Mouse (Mus musculus) T-cell, adult 66 days (primary cell): ENCODE results near the gene Nppb. TPM values are rescaled to one million over a fixed set of nuclear protein-coding genes. Genes with fewer than 3 reads are reported as not detected.

Experiments
- total RNA-seq, 2 experiments: library from RNA; stranded (reverse); gene quantifications; 3 replicates in 1 of 2; 4 replicates in 1 of 2; pipeline ENCODE4 v1.2.4; 2023

Nppb gene
- total RNA-seq = not detected

GRCm38 (mm10) chr4:147985205-147986132 is at the start of gene Nppb:
Nppb (plus strand) TSS chr4:147985788.

GRCm38 (mm10) chr4:147936331-147936954 is 49.1 kb upstream of the Nppb start, which contains the start of gene Plod1:
Plod1 (minus strand) TSS chr4:147936767.

GRCm38 (mm10) chr4:147940576-147941044 is 45.0 kb upstream of the Nppb start, which contains the start of gene 2510039O18Rik:
2510039O18Rik (plus strand) TSS chr4:147940895.

GRCm38 (mm10) chr4:148000202-148000772 is 14.7 kb downstream of the Nppb start, which contains the start of gene Nppa:
Nppa (plus strand) TSS chr4:148000722.

Other genes with a start within 250 kb of the Nppb start
- gene Zfp984, start 176.0 kb upstream of the Nppb start, total RNA-seq = 10 to 100 TPM; 12.5 to 13.3 TPM
- 10 to 100 TPM in 1 of 2 experiments, 1 to 10 TPM in 1; 6.8 to 12.3 TPM for gene Zfp933, start 137.4 kb upstream of the Nppb start, total RNA-seq
- 10 to 100 TPM; 38.3 to 39.7 TPM for gene Miip, start 117.0 kb upstream of the Nppb start, total RNA-seq
- 10 to 100 TPM; 17.8 to 20.8 TPM for gene Fv1, start 116.8 kb upstream of the Nppb start, total RNA-seq
- 10 to 100 TPM; 44.6 to 51.9 TPM for gene Mfn2, start 81.1 kb upstream of the Nppb start, total RNA-seq
- 10 to 100 TPM; 10.2 to 17.5 TPM for gene Plod1, start 49.0 kb upstream of the Nppb start, total RNA-seq
- gene 2510039O18Rik, start 44.9 kb upstream of the Nppb start, total RNA-seq = 10 to 100 TPM; 69.6 to 75.2 TPM
- gene Nppa, start 14.9 kb downstream of the Nppb start, total RNA-seq = not detected
- 10 to 100 TPM; 27.6 to 29.3 TPM for gene Clcn6, start 53.0 kb downstream of the Nppb start, total RNA-seq
- gene Mthfr, start 53.3 kb downstream of the Nppb start, total RNA-seq = 10 to 100 TPM; 18.5 to 21.1 TPM
- 10 to 100 TPM; 19.9 to 26.1 TPM for gene Agtrap, start 102.2 kb downstream of the Nppb start, total RNA-seq
- gene Mad2l2, start 144.6 kb downstream of the Nppb start, total RNA-seq = 10 to 100 TPM; 24.7 to 31.2 TPM
- gene Draxin, start 144.9 kb downstream of the Nppb start, total RNA-seq = not detected
- 10 to 100 TPM; 13.1 to 15.6 TPM for gene Fbxo6, start 166.4 kb downstream of the Nppb start, total RNA-seq
- 1 to 10 TPM; 2.8 to 4.6 TPM for gene Fbxo44, start 174.7 kb downstream of the Nppb start, total RNA-seq
- gene Fbxo2, start 174.8 kb downstream of the Nppb start, total RNA-seq = not detected